Mouse (Mus musculus) heart, postnatal 10 days (tissue): ENCODE measurements around the gene Bcl11a. TPM values are rescaled to one million over a fixed set of nuclear protein-coding genes. Genes with fewer than 3 reads are reported as not detected.

ENCODE experiments used
- DNase-seq, 2 experiments: peaks; one replicate each; pipeline ENCODE4 v3.0.0; 2021
- intact Hi-C: fragments of 180-260 bp; cut with DNase I; formaldehyde crosslinking; loops from one replicate; pipeline ENCODE4 v1.15.1; 2025
- total RNA-seq, 2 experiments: library from RNA; stranded (reverse); gene quantifications; 2 replicates each; pipeline ENCODE4 v1.2.3; 2021

The Bcl11a gene
- total RNA-seq: 1 to 10 TPM; 4.4 to 7.4 TPM

DNA sequence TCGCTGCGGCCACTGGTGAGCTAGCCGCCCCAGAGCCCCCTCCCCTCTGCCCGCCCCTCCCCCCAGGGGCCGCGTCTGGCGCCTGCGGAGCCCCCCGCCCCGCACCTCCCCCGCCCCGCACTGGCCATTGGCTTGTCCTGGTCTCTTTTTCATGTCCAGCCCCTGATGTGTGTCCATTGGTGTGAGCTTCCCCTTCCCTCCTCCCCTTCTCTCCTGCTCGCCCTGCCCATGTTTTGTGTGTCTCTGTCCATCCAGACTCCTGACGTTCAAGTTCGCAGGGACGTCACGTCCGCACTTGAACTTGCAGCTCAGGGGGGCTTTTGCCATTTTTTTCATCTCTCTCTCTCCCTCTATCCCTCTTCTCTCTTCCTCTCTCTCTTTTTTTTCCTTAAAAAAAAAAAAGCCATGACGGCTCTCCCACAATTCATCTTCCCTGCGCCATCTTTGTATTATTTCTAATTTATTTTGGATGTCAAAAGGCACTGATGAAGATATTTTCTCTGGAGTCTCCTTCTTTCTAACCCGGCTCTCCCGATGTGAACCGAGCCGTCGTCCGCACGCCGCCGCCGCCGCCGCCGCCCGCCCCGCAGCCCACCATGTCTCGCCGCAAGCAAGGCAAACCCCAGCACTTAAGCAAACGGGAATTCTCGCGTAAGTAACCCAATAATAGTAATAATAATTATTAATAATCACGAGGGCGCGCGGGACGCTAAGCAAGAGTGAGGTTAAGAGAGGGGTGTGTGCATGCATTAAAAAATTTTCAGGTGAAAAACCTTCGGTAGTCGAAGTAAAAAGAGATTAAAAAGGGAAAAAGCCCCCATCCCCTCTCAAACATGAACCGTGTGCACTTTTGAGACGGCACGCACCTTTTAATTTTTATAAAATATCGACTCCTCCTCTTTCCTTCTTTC is at the start of gene Bcl11a:
Gene Bcl11a, plus strand, starts transcription at position 262 of the 911 bp plus-strand sequence.
- intact Hi-C loops: loop anchor here (2.0 to 10.0 kb wide), 2 partner anchors 29 to 303 kb away; partner anchors contain the start of gene Rel
- peak; percentile 67 to 70 for DNase-seq

GRCm38 (mm10) chr11:24044025-24044424 is 33.8 kb upstream of the Bcl11a start:
- intact Hi-C loops: no loop called here
- no peak for DNase-seq

- intact Hi-C loops: loop anchor here (1.0 to 5.0 kb wide), 3 partner anchors 27 to 1814 kb away; no protein-coding TSS in a partner anchor
- DNase-seq: peak; percentile 74 to 87
Measured at GRCm38 (mm10) chr11:24049226-24050031, 28.4 kb upstream of the Bcl11a start.

GRCm38 (mm10) chr11:24050032-24050757 is 27.7 kb upstream of the Bcl11a start:
- intact Hi-C loops: no loop called here
- DNase-seq: no peak

GRCm38 (mm10) chr11:24052882-24053281 is 25.0 kb upstream of the Bcl11a start:
- DNase-seq: peak in 1 of 2 experiments; percentile 7

GRCm38 (mm10) chr11:24059137-24059536 is 18.7 kb upstream of the Bcl11a start:
- intact Hi-C loops: no loop called here
- no peak for DNase-seq

More at GRCm38 (mm10) chr11:24052882-24053281, 25.0 kb upstream of the Bcl11a start:
- intact Hi-C loops: no loop called here

DNA sequence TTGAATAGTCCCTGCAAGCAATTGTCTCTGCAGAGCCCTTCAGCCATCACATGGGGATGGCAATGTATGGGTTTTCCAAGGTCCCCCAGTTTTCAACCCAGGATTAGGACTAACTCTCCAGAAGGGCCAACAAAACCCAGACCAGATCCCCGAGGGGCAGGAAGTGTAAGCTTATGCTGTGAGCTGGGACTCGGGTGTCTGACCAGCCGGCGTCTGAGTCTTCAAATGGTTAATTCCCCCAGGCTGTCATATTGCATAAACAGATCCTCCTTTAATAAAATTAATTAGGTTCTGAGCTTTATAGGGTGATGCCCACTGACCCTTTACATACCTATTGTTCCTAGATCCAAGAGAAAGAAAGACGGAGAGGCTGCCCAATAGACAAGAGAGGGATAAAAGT is 17.4 kb upstream of the Bcl11a start:
- intact Hi-C loops: no loop called here
- DNase-seq: no peak

GRCm38 (mm10) chr11:24061819-24062218 is 16.0 kb upstream of the Bcl11a start:
- no peak for DNase-seq
- intact Hi-C loops: no loop called here

DNA sequence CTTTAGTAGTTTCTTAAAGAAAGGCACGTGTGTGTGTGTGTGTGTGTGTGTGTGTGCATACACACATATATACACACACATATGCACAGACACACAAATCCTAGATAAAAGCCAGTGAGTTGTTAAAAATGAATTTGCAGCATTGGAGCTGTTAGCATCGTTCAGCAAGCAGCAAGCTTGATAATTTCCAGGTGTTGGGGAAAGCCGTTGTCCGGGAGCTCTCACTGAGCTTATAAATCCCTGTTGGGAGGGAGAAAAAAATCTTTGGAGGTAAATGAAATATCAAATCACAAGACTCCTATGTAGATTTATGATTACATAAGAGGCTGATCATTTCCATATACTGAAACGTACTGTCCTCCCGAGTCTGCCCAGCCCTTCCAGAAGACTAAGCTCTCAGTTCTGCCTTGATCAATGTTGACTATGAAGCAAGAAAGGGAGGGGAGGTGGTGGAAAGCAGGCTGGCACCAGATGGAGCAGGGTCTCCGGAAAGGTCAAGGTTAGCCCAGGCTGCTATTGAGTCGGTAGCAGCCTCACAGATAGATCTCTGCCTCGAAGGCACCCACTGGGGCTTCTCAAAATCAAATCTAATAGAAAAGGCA is 15.3 kb upstream of the Bcl11a start:
- intact Hi-C loops: no loop called here
- DNase-seq: no peak

DNA sequence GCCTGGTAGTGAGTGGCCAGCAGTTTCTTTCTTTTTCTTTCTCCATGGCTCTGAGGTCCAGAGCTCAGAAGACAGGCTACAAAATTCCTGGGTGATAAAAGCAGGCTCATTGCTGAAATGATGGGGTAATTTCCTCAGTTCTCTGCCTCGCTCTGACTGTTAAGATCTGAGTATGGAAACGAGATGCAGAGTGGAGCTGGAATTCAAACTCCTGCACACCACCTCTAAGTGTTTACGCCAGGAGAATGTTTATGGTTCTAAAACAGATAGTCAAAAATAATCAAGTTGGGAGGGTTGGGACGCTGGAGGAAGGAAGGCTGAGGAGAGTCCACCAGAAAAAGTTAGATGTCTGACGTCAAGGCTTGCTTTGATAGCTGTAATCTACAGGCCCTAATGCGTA is 13.6 kb upstream of the Bcl11a start:
- intact Hi-C loops: no loop called here
- DNase-seq: no peak

DNA sequence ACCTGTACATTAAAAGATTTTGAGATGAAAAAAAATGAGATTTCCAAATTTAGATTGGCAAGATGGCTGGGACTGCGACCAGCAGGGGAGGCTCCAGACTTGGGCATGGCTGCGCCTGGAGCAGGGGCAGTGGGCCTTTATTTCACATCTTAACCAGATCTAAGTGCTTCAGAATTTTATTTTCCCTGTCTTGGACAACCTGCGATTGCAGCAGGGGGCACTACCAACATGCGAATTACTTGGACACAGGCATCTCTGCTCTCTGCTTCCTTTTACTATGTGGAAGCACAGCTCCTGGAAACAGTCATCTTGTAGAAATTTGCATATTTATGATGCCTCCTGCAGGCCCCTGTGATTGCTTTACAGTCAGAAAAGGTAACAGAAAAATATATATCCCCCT is 12.5 kb upstream of the Bcl11a start:
- DNase-seq: no peak
- intact Hi-C loops: no loop called here

DNA sequence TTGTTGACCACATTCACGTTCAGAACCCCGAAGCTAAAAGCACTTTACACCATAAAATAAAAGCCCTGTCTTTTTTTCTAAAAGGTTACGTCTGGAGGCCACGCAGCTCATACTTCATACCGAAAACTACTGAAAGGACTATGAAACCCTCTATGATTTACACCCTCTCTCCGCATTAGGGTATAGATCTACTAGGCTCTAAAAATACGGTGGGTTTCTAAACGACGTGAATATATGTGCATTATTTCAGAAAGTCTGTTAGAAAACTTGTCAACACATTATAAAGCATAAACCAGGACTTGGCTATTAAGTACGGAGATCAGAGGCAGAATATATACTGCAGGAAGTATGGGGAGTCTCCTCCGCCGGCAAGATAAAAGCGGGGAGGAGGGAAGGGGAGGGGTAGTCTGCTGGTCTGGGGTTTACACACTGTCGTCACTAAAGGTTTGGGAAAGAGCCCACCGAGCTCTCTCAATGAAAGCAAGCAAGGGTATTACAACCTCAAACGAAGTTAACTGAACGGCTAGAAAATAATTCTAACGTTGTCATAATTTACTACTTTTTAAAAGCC is 3.8 kb upstream of the Bcl11a start:
- no peak for DNase-seq
- intact Hi-C loops: loop anchor here (10.0 kb wide), 1 partner anchor 299 kb away; the partner anchor contains the start of gene Rel

GRCm38 (mm10) chr11:24074634-24075104 is 3.2 kb upstream of the Bcl11a start, which contains the start of gene A830031A19Rik:
A830031A19Rik (minus strand) TSS chr11:24075054.
- intact Hi-C loops: loop anchor here (10.0 kb wide), 1 partner anchor 300 kb away; the partner anchor contains the start of gene Rel
- DNase-seq: no peak

- DNase-seq: no peak
- intact Hi-C loops: loop anchor here (2.0 to 10.0 kb wide), 2 partner anchors 27 to 301 kb away; partner anchors contain the start of gene Rel
Measured at GRCm38 (mm10) chr11:24075486-24076126, 2.2 kb upstream of the Bcl11a start.

DNA sequence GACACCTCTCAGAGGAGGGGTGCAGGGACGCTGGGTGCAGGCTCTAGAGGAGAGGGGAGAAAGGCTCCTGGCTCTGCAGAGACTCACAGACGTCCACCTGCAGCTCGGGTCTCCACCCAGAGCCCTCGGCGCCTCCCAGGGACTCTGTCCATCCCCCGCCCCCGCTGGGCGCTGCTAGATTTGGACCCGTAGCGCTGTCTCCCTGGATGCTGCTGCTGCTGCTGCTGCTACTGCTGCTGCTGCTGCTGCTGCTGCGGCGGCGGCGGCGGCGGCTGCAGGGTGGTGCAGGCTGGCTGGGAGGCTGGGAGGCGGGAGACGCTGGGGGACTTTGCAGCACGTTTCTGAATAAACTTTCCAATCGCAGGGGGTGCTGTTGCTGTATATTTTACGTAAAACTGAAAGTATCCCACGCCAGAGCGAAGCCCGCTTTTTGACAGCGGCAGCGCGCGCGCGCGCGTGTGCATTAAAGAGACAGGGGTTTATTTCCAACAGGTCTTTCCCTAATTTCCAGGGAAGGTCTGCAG is 1.7 kb upstream of the Bcl11a start:
- DNase-seq: peak; percentile 66 to 69
- intact Hi-C loops: loop anchor here (2.0 to 10.0 kb wide), 2 partner anchors 27 to 301 kb away; partner anchors contain the start of gene Rel

DNA sequence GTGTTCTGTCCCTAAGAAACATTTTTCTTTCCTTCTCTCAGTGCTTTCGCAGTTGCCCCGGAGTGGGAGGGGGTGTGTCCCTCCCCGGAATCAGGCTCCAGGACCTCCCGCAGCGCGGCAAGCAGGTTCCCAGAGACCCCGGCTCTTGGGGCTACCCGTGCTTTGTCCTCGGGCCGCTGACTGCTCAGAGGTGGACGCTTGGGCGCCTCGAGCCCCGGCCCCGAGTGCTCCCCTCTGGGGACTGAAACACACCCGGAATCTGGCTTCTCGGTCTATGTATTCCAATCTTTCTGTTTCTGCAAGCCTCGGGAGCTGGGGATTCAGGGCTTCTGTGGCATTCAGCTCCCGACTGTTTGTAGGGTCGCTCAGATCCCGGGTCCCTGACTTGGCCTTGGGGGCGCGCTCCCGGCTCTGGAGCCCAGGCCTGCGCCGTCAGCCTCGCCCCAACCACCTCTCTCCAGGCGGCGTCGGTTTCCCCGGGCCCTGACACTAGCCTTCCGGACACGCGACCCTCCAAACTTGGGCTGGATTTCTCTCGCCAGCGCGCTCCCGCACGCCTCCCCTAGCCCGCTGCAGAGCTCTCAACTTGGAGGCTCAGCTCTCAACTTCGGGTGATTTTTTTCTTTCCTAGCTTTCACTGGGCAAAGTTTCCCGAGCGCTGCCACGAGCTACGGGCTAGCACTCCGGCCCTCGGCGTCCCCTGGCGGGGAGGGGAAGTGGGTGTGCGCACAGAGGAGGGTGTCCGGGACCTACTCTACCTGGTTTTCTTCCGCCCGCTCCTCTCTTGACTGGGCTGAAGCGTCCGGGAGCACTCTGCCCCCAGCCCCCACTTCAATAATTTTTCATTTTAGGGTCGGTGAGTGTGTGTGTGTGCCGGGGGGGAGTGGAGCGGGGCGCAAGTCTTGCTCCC is 780 bp upstream of the Bcl11a start:
- intact Hi-C loops: loop anchor here (2.0 to 10.0 kb wide), 2 partner anchors 28 to 302 kb away; partner anchors contain the start of gene Rel
- DNase-seq: peak; percentile 70 to 71

DNA sequence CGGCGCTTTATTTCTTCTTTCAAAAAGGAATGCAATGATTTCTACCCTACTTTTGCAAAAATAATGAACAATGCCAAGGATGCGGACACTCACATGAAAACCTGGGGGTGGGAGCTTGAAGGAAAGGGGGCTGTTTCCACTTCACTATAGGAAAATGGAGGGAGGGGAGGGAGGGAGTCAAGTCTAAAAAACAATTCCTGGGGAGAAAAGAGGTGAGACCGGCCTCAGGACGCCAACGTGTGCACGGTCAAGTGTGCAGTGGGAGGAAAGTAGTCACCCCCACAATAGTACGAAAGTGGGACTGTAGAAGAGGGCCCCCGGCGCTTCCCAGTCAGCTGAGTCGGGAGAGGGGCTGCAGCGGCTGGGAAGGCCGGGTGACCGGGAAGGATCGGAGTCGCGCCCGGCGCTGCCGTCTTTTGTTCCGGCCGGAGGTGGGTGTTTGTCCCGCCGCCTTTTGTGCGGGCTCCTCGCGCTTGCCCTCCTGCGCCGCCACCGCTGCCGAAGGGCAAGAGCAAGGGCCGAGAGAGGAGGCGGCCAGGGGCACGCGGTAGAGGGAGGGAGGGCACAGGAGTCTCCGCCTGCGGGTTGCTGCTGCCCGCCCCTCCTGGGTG is 955 bp downstream of the Bcl11a start:
- DNase-seq: peak; percentile 56 to 67
- intact Hi-C loops: loop anchor here (10.0 kb wide), 1 partner anchor 304 kb away; the partner anchor contains the start of gene Rel
